Mouse (Mus musculus) brain, embryonic 18.5 days (tissue): ENCODE measurements around the gene Tcap.

Experiments used
- DNase-seq: peaks from one replicate; pipeline ENCODE4 v3.0.0-alpha.2; 2012; ENCODE audit warnings: low read depth, low spot score

Gene Tcap

DNA sequence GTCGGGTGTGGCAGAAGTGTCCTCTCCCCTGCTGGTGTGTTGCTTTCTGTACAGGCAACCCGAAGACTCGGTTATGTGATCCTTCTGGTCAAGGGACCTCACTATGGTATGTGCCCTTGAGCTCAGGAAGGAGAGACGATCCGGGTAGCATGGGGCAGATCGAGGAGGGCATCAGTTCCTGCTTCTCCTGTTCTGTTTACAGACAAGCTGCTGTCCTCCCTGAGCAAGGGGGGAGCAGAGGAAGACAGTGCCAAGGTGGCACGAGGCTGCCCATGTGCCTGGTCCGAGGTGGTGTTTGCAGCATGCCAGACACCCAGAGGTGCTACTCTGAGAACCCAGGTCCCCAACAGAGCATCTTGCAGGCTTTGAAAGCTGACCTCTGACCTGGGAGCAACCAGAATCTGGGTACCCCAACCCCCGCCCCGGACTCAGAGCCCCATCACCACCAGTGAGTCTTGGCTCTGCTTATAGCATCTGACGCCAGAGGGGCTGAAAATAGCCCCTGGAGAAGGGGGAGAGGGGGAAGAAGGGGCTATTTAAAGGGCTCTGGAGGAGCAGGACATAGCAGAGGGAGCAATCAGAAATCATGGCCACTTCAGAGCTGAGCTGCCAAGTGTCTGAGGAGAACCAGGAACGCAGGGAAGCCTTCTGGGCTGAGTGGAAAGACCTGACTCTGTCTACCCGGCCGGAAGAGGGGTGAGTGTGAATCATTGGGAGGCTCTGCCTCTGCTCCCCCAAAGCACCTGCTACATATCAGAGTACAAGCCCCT is at the start of gene Tcap:
Gene Tcap, plus strand, starts transcription at position 551 of the 770 bp plus-strand sequence.
- DNase-seq: no peak

- DNase-seq: no peak
Measured at GRCm38 (mm10) chr11:98333981-98334741, 49.5 kb upstream of the Tcap start.

GRCm38 (mm10) chr11:98335250-98335649 is 48.4 kb upstream of the Tcap start:
- DNase-seq: no peak

DNA sequence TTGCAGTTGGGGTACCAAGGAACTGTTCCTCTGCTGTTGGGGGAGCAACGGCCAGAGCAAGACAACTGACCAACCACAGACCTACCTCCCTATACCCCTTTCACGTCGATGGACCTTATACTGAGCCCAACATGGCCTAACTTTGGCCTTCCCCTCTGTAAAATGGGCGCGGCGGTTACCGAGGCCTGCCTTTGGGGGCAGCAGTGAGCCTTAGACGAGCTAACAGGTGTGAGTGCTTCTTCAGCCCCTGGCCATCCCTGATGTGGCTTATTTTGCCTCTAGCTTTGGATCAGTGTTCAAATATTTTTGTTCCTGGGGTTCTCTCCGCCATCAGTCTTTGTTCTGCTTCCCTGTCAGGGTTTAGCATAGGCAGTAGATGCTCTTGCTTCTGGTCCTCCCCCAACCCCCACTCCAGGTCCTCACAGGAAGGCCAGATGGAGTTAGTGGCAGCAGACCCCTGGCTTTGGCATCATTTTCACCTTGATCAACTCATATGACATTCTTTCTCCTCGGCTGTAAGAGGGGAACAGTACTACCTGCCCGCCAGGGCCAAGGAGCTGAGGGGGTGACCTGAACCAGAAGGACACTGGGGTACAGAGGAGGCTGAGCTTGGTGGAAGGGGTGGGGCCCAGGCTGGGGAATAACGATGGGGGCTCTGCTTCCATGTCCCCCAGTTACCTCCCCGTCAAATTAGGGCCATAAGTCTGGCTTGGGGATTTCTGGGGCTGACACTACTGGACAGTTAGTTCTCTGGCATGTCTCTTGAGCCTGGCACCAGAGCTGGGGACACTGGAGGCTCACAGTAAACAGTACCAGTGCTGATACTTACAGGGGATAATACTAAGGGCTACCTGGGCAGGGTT is 47.1 kb upstream of the Tcap start:
- DNase-seq: no peak

GRCm38 (mm10) chr11:98338507-98338961 is 45.1 kb upstream of the Tcap start:
- DNase-seq: no peak

- no peak for DNase-seq
Measured at GRCm38 (mm10) chr11:98339071-98339501, 44.5 kb upstream of the Tcap start.

- DNase-seq: no peak
Measured at GRCm38 (mm10) chr11:98339679-98340287, 43.8 kb upstream of the Tcap start.

DNA sequence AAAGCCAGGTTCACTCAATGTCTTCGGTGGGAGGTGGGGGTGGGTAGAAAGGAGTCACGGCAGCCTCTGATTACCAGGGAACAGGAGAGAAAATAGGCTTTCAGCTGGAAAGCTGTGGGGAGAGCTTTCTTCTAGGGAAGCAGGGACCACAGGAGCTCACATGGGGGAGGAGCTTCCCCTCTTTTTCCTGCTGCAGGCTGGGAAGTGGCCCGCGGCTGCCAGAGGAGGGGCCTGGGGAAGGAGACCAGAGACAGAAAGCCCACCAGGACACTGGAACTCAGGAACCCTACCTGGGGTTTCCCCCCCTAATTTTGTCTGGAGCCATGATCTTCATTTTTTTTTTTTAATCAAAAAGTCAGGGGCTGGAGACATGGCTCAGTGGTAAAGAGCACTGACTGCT is 43.0 kb upstream of the Tcap start:
- no peak for DNase-seq

DNA sequence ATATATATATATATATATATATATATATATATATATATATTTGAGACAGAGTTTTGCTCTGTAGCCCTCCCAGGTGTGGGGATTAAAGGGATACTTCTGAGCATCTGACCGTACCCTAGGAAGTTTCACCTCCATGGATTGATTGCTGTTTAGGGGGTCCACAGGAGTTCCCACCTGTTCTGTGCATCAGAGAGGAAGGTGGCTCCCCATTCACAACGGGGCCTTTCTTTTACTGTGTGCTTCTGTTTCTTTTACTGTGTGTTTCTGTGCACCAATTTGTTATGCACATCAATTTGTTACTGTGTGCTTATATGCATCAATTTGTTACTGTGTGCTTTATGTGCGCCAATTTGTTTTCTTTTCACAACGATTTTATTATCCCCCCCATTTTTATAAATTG is 42.4 kb upstream of the Tcap start:
- DNase-seq: no peak

- no peak for DNase-seq
Measured at GRCm38 (mm10) chr11:98342000-98342945, 41.3 kb upstream of the Tcap start.

DNA sequence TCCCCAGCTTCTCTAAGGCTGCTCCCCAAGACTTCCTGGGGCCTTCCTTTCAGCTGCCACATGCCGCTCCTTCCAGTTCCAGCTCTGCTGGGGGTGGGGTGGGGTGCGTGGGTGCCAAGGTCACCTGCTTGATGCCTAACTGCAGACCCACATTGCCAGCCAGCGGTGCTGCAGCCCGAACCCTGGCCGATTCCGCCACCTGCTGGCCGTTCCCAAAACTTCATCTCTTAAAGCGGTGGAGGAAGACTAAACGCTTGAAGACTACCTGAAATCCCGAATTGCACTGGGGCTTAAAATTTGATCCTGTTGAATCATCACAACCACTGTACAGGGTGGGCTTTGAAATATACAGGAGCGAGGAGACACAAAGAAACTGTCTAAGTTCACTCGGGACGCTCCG is 38.4 kb upstream of the Tcap start:
- no peak for DNase-seq

DNA sequence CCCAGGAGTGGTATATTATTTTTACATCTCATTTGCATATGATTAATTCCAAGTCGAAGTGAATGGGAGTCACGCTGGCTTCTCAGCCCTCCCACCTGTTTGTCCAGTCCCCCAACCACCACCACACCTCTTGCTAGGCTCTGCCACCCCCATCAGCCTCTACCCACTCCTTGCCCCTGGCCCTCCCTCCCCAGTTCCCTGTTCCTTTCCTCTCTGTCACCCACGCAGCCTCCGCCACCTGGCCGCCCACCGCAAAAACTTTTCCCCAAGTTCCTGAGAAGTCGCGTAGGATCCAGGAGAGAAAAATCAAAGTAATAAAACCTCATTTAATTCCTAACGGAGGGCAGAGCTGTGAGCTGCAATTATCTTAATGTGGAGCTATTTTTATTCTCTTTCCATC is 37.4 kb upstream of the Tcap start:
- DNase-seq: no peak

DNA sequence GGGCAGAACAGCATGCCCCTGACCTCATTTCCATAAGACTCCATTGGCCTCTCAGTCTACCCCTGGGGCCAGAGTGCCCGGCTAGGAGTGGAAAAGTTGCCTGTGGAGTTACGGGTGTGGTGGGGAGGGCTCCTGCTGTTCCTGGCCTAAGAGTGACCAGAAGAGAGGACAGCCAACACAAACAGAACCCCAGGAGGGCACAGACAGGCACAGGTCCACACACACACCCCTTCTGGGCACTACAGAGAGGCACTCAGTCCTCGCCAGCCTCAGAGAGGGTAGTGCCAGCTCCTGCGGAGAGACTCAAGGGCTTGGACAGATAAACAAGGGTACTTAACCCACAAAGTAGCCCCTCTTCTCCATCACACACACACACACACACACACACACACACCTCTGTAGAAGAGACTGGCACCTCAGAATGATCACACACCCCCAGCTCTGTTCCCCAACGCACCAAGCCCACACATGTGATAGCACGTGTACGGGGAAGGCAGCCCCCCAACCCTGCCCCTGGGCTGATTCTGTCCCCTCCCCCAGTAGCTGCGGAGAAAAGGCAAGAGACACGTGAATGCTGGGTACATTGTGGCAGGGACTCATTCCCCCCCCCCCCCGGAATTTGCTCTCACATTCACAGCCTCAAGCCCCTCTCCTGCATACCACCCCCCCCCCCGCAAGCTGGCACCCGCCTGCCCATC is 36.1 kb upstream of the Tcap start:
- no peak for DNase-seq

GRCm38 (mm10) chr11:98348083-98348961 is 35.3 kb upstream of the Tcap start, which contains the start of gene Ppp1r1b:
Gene Ppp1r1b, plus strand, starts transcription at chr11:98348404.
- no peak for DNase-seq

GRCm38 (mm10) chr11:98349308-98349707 is 34.3 kb upstream of the Tcap start:
- no peak for DNase-seq

GRCm38 (mm10) chr11:98352272-98352990 is 31.2 kb upstream of the Tcap start:
- no peak for DNase-seq

- no peak for DNase-seq
Measured at GRCm38 (mm10) chr11:98353651-98354211, 29.9 kb upstream of the Tcap start.

- no peak for DNase-seq
Measured at GRCm38 (mm10) chr11:98354445-98354844, 29.2 kb upstream of the Tcap start.
